Mouse (Mus musculus) kidney, postnatal 25 days (tissue): ENCODE data around the gene Nadk.
A peak's percentile ranks its signal among the peaks of the same experiment; 100 is the strongest.

Source experiments
- DNase-seq, 2 experiments: peaks; one replicate each; pipeline ENCODE4 v3.0.0; 2021; ENCODE audit warnings: mixed read lengths in 2 of 2

The Nadk gene

GRCm38 (mm10) chr4:155605132-155605531 lies 43.0 kb downstream of the Nadk start:
- no peak for DNase-seq

GRCm38 (mm10) chr4:155606825-155607224 lies 44.6 kb downstream of the Nadk start:
- no peak for DNase-seq

DNA sequence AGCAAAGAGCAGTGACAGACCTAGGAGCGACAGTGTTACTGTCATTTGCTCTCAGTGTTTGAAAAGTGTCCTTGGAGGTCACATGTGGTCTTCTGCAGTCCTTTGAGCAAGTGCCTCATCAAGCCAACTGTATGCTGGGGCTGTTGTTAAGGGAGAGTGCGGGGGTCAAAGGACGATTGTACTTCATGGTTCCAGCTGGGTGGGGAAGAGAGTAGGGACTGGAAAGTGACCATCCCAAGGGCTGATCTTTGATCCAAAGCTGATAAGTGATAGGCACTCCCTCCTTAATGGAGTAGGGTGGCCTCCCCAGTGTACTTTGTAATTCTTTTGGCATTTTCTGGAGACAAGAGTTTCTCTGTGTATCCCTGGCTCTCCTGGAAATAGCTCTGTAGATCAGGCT lies 49.7 kb downstream of the Nadk start:
- no peak for DNase-seq

DNA sequence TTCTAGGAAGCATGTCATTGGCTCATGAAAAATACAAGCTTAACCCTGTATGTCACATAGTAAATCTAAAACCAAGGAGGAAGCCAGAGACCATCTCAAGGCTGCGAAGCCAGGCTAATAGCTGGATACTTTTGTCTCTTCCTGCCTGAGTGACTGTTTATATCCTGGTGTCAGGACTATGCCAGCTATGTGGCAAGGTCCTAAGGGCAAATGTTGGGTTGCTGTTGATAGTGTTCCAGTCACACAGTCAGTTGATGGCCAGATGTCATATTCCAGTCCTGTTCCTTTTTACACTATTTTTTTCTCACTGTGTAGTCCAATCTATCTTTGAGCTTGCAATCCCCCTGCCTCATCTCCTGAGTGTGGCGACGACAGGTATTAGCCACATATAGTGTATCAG lies 51.1 kb downstream of the Nadk start:
- no peak for DNase-seq

- no peak for DNase-seq
These were observed 56.1 kb downstream of the Nadk start for GRCm38 (mm10) chr4:155618321-155618720.

GRCm38 (mm10) chr4:155624338-155625291 lies 62.4 kb downstream of the Nadk start, which contains the start of gene Cdk11b:
Cdk11b (plus strand) TSS chr4:155624854.
- DNase-seq = peak; percentile 97 to 99

DNA sequence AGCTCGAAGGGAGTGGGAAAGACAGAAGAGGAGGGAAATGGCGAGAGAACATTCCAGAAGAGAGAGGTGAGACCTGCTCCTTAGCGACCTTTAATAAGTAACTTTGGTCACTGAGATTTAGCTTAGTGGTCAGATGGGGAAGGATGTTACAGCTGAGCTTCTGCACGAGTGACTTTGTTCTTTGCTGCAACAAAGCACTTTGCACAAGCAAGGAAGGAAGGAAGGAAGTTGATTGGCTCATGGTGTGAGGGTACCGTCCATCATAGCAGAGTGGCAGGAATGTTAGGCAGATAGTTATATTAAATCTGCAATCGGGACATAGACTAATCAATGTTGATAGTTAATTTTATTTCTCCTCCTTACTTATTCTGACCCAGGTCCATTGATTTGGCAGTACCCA lies 68.1 kb downstream of the Nadk start:
- DNase-seq = no peak

DNA sequence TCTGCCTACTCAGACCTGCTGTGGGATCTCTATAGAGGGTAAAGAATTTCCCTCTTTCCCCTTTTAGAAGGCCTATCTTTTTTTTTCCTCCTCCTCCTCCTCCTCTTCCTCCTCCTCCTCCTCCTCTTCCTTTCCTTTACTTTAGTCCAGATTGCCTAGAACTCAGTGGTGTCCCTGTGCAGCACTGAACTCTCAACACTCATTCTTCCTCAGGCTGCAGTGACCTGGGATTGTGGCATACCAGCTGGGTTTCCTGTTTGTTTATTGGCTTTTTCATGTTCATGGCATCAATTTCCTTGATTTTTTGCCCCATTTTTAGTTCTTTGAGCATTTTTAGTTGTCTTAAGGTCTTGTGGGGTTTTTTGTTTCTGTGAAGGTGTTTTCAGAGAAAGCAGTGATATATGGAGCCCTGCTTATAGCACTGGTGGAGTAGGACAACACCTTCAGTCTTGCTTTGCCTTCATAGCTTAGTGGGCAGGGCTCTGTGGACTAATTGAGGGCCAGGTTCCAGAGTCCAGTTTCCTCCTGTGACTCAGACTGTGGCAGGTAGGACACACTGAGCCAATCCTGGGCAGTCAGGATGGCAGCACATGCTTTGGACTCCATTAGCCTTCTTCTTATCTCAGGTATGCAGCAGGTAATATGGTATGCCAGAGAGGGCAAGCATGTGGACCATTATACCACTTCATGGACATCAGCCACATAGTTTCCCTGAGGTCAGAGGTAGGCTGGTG lies 73.8 kb downstream of the Nadk start:
- no peak for DNase-seq
